Mouse (Mus musculus): ENCODE results near the gene Hexim1. TPM values are rescaled to one million over a fixed set of nuclear protein-coding genes. Genes with fewer than 3 reads are reported as not detected.
A peak's percentile ranks its signal among the peaks of the same experiment; 100 is the strongest.

Hexim1 gene
- polyA plus RNA-seq, 1 experiment, result 5.8 TPM

DNA sequence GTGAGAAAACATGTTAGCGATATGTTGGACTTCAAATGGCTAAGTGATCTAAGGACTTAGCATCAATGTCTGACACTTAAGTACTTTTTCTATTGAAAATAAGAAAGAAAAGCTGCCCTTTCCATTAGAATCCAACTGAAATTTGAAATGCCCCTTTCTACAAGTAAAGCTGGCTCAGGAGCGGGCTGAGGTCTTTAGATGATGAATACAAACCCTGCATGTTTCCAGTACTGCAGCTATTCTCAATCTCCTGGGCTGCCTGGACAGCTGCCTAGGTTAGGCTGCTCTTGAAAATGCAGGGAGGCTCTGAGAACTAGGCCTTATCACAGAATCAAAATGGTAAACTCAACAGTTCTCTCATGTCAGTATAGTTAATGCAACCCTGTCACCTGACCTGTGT is 2.8 kb downstream of the Hexim1 start:
- Histone ChIP-seq H3K27me3 (ENCODE audit: control insufficient read depth, insufficient read depth, low read length) (no peaks in the 10 kb centered on the region), H3K27ac (ENCODE audit: control insufficient read depth, insufficient read depth, low read depth, low read length) (no peak overlapping the region), H3K4me1 (ENCODE audit: control insufficient read depth, insufficient read depth, low read length) (peaks cover 20% of the 10 kb centered on the region), H3K36me3 (ENCODE audit: control insufficient read depth, insufficient read depth, low read length) (no peaks in the 10 kb centered on the region), H3K4me3 (ENCODE audit: control insufficient read depth, low read depth, low read length) (no peak overlapping the region)
- TF ChIP-seq POLR2A (IDR thresholded peaks at IDR 0.05; ENCODE audit: control insufficient read depth, low read depth, low read length), result no peak
- TF ChIP-seq CTCF (IDR thresholded peaks at IDR 0.05; ENCODE audit: control insufficient read depth, insufficient read depth, insufficient replicate concordance, low read depth, low read length), result no peak

- Histone ChIP-seq H3K27ac (ENCODE audit: control insufficient read depth, insufficient read depth, low read depth, low read length) (no peak overlapping the region), H3K4me3 (ENCODE audit: control insufficient read depth, low read depth, low read length) (no peak overlapping the region), H3K27me3 (ENCODE audit: control insufficient read depth, insufficient read depth, low read length) (no peaks in the 10 kb centered on the region), H3K36me3 (ENCODE audit: control insufficient read depth, insufficient read depth, low read length) (no peaks in the 10 kb centered on the region), H3K4me1 (ENCODE audit: control insufficient read depth, insufficient read depth, low read length) (peaks cover 18% of the 10 kb centered on the region)
- TF ChIP-seq CTCF (IDR thresholded peaks at IDR 0.05; ENCODE audit: control insufficient read depth, insufficient read depth, insufficient replicate concordance, low read depth, low read length) (no peak), POLR2A (IDR thresholded peaks at IDR 0.05; ENCODE audit: control insufficient read depth, low read depth, low read length) (no peak)
Measured at GRCm38 (mm10) chr11:103119609-103120008, 3.6 kb downstream of the Hexim1 start.

DNA sequence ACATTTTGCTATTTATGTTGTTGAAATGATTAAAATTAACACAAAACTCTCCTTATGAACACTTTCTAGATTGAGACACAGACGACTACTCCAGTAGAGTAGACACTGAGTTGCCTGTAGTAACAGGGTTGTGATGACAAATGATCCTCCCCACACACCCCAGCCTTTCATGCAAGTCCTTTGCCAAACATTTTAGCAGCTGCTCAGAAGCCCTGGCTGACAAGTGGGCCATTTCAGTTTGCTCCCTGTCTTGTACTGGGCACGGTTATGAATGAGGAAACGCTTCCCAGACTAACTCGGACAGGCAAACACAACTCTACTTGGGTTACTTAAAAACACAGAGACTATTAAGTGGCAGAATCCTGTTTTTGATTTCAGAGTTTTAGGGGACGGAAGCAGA is 4.3 kb downstream of the Hexim1 start:
- H3K27ac ChIP-seq (ENCODE audit: control insufficient read depth, insufficient read depth, low read depth, low read length), result no peak overlapping the region
- TF ChIP-seq POLR2A (IDR thresholded peaks at IDR 0.05; ENCODE audit: control insufficient read depth, low read depth, low read length) (no peak), CTCF (IDR thresholded peaks at IDR 0.05; ENCODE audit: control insufficient read depth, insufficient read depth, insufficient replicate concordance, low read depth, low read length) (no peak)
- no peak overlapping the region for H3K4me3 ChIP-seq (ENCODE audit: control insufficient read depth, low read depth, low read length)
- H3K27me3 ChIP-seq (ENCODE audit: control insufficient read depth, insufficient read depth, low read length), result no peaks in the 10 kb centered on the region
- H3K36me3 ChIP-seq (ENCODE audit: control insufficient read depth, insufficient read depth, low read length), result no peaks in the 10 kb centered on the region
- H3K4me1 ChIP-seq (ENCODE audit: control insufficient read depth, insufficient read depth, low read length), result peaks cover 14% of the 10 kb centered on the region

GRCm38 (mm10) chr11:103131701-103132575 is 15.9 kb downstream of the Hexim1 start, which contains the start of gene Hexim2:
Gene Hexim2 (plus strand): TSS chr11:103132429.
- peak within 1 kb of the TSS; percentile 92 for H3K4me3 ChIP-seq (ENCODE audit: control insufficient read depth, low read depth, low read length)
- no peak for TF ChIP-seq CTCF (IDR thresholded peaks at IDR 0.05; ENCODE audit: control insufficient read depth, insufficient read depth, insufficient replicate concordance, low read depth, low read length)
- no peak for TF ChIP-seq POLR2A (IDR thresholded peaks at IDR 0.05; ENCODE audit: control insufficient read depth, low read depth, low read length)
- H3K27me3 ChIP-seq (ENCODE audit: control insufficient read depth, insufficient read depth, low read length), result no peaks in the 10 kb centered on the region
- H3K4me1 ChIP-seq (ENCODE audit: control insufficient read depth, insufficient read depth, low read length), result peaks cover 6% of the 10 kb centered on the region
- H3K27ac ChIP-seq (ENCODE audit: control insufficient read depth, insufficient read depth, low read depth, low read length), result peak within 1 kb of the TSS; percentile 98
- H3K36me3 ChIP-seq (ENCODE audit: control insufficient read depth, insufficient read depth, low read length), result no peaks in the 10 kb centered on the region

DNA sequence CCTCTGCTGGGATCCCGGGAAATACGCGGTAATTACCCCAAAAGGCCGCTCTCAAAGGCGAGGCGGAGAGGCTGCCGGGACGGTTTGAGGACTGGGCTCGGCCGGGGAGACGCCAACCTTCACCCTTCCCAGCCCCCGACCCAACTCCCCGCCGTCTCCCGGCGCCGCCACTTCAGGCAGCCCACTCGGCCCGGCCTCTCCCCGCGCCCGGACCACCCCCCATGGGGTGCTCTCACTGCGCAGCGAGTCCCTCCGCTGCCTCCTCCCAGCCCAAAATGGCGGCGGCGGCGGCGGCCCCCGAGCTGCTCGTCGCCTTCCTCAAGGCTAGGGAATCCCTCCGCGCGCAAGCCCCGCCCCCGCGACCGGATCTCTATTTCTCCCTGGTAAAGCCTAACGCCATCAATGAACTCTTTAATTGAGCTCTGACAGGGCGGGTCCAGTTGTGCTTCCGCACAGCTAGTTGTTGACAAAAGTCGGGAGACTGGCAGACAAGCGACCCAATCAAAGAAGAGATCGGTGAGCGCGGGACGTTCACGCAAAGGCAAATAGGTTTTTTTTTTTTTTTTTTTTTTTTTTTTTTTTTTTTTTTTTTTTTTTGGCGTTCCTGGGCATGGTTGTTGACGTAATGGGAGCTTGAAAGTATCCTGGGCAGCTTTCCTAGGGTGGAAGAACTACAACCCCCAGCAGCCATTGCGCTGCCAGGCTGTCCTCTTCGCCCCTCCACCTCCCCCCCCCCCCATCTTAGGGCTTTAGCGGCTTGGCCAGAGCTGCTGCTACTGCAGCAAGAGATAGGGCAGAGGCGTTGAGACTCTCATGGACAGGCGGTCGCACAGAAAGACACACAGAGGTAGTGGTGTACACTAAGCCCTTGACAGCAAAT is 16.8 kb downstream of the Hexim1 start:
- Histone ChIP-seq H3K4me3 (ENCODE audit: control insufficient read depth, low read depth, low read length) (peak overlapping the region; percentile 92), H3K4me1 (ENCODE audit: control insufficient read depth, insufficient read depth, low read length) (peaks cover 6% of the 10 kb centered on the region), H3K36me3 (ENCODE audit: control insufficient read depth, insufficient read depth, low read length) (no peaks in the 10 kb centered on the region), H3K27ac (ENCODE audit: control insufficient read depth, insufficient read depth, low read depth, low read length) (peak overlapping the region; percentile 98), H3K27me3 (ENCODE audit: control insufficient read depth, insufficient read depth, low read length) (no peaks in the 10 kb centered on the region)
- peak; percentile 87 for TF ChIP-seq POLR2A (IDR thresholded peaks at IDR 0.05; ENCODE audit: control insufficient read depth, low read depth, low read length)
- no peak for TF ChIP-seq CTCF (IDR thresholded peaks at IDR 0.05; ENCODE audit: control insufficient read depth, insufficient read depth, insufficient replicate concordance, low read depth, low read length)

GRCm38 (mm10) chr11:103133456-103134185 is 17.6 kb downstream of the Hexim1 start:
- no peaks in the 10 kb centered on the region for H3K36me3 ChIP-seq (ENCODE audit: control insufficient read depth, insufficient read depth, low read length)
- TF ChIP-seq POLR2A (IDR thresholded peaks at IDR 0.05; ENCODE audit: control insufficient read depth, low read depth, low read length), result no peak
- TF ChIP-seq CTCF (IDR thresholded peaks at IDR 0.05; ENCODE audit: control insufficient read depth, insufficient read depth, insufficient replicate concordance, low read depth, low read length), result no peak

More at GRCm38 (mm10) chr11:103133456-103134185, 17.6 kb downstream of the Hexim1 start:
- Histone ChIP-seq H3K27ac (ENCODE audit: control insufficient read depth, insufficient read depth, low read depth, low read length) (peak overlapping the region; percentile 19), H3K27me3 (ENCODE audit: control insufficient read depth, insufficient read depth, low read length) (no peaks in the 10 kb centered on the region), H3K4me1 (ENCODE audit: control insufficient read depth, insufficient read depth, low read length) (peaks cover 6% of the 10 kb centered on the region), H3K4me3 (ENCODE audit: control insufficient read depth, low read depth, low read length) (peak overlapping the region; percentile 53)
